Mouse (Mus musculus) lung, postnatal 10 days (tissue): Measurements from ENCODE around the gene Dync1h1.
"Not testable (repeated sequence)": the region's sequence is repeated elsewhere in the genome, so short reads cannot be mapped to it uniquely, and the experiment has no call there.

Experiments
- DNase-seq: peaks from one replicate; pipeline ENCODE4 v3.0.0; 2021

The Dync1h1 gene

DNA sequence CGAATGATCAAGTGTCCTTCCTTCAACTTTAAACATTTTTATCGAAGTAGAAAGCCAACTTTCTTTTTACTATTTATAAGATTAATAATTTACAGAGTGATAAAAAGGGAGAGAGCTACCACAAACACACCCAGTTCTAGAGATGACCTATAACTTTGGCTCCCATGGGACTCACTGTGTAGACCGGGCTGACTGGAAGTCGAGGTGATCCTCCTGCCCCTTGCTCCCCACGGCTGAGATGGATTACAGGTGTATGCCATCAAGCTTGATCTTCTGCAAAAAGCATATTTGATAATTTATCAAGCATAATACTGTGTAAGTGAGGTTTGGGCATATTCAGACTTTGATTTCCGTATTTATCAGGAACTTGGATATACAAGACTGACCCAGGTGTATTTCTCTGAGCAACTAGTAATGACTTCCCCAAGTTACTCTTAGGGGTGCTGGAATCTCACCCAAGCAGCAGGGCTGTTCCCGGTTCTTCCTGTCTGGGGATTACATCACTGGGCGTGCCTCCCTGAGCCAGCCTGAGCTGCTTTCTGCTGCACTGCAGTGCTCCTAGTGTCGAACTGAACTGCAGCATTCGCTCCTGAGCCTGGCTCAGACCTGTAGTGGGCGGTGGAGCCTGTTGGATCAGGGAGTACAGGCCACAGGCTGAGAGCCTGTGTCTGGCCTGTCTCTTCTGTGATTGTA lies 7.4 kb downstream of the Dync1h1 start:
- peak; percentile 81 for DNase-seq

DNA sequence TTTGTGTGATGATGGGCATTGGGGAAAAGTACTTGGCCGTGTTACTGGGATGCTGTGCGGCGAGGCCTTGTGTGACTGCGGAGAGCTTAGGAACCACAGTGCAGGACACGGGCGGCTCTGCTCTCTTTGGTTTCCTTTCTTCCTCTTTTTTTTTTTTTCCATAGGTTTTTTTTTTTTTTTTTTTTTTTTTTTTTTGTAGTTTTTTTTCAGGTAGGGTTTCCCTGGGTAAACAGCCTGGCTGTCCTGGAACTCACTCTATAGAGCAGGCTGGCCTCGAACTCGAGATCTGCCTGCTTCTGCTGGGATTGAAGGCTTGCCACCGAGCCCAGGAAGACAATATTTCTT lies 7.9 kb downstream of the Dync1h1 start:
- no peak for DNase-seq

DNA sequence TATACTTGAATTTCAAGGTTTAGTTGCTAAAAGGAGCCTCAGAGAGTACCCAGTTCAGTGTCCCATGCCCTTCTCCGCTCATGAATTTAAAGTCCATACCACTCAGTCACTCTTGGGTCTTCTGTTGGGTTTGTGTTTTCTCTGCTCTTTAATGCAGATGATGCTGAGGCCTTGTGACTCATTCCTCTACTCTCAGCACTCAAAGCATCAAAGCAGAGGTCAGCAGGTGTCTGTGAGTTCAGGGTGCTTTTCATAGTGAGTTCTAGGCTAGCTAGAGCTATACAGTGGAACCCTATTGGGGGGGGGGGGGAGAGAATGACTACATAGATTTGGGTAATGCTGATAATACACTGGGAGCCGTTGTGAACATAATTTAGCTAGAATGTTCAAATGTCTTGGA lies 9.5 kb downstream of the Dync1h1 start:
- no peak for DNase-seq

DNA sequence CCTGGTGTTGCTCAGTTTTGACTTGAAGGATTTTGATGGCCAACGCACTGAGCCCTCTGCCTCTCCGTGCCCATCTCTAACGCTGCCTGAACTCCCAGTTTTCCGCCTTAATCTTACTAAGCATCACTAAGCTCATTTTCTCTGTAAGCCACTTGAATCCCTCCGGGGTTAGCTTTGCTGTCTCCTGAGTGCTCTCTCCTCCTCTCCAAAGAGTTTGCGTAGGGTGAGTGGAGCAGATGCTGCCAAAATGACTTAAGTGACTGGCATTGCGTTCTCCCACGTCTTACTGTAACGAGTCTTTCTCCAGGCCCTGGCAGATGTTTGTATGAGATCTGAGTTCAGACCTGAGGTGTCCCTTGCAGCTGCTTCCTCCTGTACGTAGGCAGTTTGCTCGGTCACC lies 28.8 kb downstream of the Dync1h1 start:
- no peak for DNase-seq

DNA sequence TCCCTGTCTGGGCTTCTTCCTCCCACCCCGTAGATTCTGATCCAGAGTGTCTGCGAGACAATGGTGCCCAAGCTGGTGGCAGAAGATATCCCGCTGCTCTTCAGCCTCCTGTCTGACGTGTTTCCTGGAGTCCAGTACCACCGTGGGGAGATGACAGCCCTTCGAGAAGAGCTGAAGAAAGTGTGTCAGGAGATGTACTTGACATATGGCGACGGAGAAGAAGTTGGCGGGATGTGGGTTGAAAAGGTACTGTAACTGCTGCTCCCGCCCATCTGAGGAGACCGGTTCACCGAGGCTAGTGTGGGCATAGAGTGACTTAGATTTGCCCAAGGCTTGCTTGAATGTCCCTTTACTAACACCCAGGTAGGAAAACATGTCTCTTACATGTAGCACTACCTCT lies 35.0 kb downstream of the Dync1h1 start:
- no peak for DNase-seq

DNA sequence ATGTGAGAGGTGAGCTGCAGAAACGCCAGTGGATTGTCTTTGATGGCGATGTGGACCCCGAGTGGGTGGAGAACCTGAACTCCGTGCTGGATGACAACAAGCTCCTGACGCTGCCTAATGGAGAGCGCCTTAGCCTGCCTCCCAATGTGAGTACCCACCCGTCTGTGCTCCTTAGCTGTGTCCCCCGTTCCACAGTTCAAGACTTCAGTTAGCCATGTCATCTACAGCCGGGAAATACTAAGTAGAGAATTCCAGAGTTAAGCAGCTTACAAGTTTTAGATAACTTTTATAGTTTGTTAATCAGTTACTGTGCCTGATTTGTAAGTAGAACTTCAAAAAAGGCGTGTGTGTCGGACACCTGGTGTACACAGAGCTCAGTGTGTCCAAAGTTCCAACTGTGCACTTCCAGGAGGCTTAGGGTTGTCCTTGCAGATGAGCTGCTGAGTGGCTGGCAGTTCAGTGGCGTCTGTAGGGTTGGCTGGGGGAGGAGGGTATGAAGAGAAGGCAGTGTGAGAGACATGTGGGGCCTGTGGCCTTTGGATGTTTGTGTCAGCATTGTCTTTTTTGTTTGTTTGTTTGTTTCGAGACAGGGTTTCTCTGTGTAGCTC lies 36.4 kb downstream of the Dync1h1 start:
- DNase-seq, result no peak

DNA sequence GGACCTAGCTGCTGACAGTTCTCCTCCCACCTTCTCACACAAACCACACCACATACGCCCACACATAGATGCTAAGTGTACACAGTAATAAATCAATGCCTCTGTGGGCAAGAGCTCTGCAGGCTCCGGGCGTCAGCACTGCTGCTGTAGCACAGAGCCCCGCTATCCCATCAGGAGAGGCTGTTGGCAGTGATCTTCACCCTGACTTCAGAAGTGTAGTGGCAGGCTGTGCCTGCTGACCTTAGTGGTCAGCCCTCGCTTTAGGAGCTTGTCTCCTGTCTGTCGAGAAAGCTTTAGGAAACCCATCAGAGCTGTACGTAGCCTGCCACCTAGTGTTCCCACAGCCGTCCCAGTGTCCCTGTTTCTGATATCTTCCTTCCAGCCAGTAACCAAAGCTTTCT lies 49.0 kb downstream of the Dync1h1 start:
- no peak for DNase-seq

DNA sequence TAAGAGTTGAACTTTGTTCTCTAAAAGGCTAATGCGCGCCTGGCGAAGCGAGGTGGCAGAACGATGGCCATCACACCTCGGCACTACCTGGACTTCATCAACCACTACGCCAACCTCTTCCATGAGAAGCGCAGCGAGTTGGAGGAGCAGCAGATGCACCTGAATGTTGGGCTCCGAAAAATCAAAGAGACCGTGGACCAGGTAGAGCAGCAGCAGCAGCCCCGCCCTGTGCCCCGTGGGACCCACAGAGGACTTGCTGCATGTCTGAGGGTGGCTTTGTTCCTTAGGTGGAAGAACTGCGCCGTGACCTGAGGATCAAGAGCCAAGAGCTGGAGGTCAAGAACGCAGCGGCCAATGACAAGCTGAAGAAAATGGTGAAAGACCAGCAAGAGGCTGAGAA lies 50.2 kb downstream of the Dync1h1 start:
- DNase-seq, result no peak

DNA sequence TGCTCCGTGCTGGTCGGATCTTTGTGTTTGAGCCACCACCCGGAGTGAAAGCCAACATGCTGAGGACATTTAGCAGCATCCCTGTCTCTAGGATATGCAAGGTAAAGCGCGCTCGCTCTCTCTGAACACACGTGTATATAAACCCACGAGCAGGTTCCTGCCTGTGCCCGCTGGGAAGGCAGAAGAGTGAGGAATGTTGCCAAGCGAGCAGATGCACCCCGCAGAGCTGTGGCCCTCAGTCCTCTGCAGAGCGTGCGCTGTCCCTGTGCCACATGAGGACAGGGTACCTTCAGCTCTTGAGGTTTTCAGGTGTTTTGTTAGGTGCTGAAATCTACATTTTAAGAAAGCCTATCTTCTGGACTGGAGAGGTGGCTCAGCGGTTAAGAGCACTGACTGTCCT lies 60.5 kb downstream of the Dync1h1 start:
- no peak for DNase-seq

DNA sequence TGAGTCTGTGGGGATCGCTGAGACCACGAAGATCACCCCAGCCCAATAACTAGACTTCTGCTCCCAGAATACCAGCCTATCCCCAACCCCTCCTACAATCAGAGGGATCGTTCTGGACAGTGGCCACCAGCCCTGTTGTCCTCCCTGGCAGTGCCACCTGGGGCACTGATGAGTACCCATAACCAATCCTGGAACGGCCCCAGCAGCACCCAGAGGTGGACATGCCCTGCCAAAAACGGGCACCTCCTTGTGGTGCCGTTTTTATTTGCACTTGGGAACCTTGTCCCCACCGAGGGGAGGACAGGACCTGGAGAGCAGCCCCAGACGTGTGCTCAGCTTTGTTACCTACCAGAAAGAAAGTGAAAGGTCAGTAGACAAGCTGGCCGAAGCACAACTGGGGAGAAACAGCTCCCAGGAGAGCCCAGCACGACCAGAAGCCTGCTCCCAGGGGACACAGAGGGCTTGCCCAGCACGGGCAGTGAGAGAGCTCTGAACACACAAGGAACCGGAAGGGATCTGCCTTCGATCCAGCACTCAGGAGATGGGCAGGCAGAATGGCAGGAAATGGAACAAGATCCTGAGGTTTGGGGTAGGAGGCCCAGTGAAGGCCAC lies 66.3 kb downstream of the Dync1h1 start:
- peak; percentile 34 for DNase-seq

DNA sequence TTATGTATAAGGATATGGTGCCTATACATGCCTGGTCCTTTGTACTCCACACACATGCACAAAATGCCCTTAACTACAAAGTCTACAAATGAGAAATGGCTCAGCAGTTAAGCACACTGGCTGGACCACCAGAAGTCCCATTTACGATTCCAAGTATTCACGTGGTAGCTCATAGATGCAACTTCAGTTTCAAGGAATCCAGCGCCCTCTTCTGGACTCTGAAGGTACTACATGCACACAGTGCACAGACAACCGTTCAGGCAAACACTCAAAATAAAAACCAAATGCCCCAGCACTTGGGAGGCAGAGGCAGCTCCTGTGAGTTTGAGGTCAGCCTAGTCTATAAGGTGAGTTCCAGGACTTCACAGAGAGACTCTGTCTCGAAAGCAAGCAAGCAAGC lies 73.0 kb downstream of the Dync1h1 start:
- DNase-seq, result no peak

DNA sequence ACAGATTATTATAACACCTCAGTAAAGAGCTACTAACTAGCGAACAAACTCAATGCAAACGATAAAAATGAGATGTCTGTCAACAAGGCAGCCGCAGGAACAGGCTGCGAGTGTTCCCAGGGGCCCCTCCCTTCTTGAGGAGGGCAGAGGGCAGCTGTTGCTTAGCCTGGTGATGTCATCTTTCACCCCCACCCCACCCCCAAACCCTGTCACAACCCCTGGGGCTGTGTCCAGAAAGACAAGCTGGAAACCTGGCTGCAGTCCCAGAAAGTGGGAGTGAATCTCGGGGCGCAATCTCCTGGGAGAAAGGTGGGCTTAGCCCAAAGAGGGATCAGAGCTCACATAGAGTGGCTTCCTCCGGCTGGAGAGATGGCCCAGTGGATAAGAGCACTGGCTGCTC lies 79.9 kb downstream of the Dync1h1 start:
- DNase-seq, result peak; percentile 68

DNA sequence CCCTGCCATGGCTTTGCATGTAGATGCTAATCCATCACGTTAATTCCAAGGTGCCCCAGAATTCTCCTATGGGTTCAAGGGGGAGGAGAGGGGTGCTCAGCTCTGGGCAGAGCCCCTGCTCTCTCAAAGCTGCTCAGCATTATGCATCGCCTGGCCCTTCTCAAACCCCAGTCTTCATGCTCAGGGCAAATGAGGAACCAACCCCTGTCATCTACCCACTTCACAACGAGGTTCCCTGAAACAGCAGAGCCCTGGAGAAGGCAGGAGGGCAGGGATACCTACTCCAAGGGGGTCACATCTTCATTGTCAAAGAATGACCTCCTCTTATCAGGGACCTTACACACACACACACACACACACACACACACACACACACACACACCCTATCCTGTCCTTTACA lies 80.6 kb downstream of the Dync1h1 start:
- DNase-seq, result no peak

DNA sequence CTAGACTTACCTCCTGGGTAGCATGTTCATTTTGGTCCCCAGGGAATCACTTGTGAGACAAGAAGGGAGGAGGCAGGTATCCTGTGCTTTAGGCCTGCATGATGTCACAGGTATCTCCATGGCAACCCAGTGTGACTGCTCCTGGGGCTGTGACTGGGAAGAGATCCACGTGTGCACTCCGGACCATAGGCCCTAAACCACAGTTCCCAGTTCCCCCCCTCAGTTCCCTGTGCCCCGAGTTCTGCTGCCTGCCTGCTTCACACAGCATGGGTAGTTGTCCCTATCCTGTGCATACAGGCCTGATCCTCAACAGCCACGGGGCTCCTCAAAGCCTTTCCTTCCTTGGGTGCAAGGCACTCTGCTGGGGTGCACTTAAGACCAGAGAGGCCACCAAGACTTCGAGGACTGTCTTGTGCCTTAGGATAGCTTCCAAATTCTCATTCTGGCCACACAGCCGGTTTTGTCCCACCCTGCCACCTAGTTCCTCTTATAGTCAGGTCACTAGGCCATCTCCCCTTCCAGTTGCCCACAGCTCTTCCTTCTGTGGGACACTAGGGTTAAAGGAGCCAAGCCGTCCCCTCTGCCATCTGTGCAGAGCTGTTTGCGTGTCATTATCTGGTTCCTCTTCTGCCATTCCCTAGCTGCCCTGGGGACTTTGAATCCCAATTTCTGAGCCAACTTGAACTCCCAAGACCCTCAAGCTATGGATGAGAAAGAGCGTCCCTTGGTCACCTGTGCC lies 81.5 kb downstream of the Dync1h1 start, which contains the start of gene 1700001K19Rik:
Gene 1700001K19Rik (minus strand): TSS at position 59 of the 739 bp plus-strand sequence.
- DNase-seq, result no peak

DNA sequence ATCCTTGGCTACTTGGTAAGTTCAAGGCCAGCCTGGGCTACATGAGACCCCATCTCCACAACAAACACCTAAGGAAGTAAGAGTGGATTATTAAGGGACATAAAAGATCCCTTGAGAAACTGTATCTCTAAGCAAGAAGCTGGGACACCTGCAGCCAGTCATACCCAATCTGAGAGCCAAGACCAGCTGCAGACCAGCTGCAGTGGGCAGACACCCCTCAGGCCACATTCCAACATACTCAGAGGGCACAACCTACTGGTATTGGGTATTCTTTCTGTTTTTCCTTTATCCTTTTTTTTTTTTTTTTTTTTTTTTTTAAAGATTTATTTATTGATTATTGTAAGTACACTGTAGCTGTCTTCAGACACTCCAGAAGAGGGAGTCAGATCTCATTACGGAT lies 82.3 kb downstream of the Dync1h1 start:
- DNase-seq, result no peak

DNA sequence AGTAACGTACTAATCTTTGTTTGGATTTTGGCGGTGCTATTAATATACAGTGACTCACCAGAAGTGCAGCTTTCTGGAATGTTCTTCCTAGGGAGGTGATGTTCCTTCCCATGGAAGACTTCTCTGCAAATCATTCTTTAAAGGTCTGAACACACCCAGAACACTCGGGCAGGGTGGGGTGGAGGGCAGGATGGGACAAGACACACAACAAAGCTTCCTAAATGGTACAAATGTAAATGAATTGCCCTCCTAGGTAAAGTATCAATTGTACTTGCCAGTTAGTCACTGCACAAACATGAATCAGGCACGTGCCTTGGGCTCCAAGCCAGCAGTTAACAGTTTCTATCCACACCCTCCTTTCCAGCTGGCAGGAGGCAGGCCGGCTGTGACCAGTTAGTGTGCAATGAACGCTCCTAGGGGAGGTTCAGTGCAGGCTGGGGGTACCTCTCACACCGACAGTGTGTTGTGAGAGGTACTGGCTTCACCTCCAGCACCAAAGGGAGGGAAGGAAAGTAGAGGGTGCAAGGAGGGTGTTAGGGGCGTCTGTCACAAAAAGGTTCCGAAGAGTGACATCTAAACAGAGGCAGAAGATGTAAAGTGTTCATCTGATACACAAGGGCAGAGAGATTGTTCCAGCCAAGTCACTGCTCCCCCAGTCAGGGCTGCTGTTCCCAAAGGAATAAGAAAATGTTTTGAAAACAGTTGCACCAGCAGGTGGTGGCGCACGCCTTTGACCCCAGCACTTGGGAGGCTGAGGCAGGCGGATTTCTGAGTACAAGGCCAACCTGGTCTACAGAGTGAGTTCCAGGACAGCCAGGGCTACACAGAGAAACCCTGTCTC lies 86.9 kb downstream of the Dync1h1 start:
- DNase-seq, result peak; percentile 84

DNA sequence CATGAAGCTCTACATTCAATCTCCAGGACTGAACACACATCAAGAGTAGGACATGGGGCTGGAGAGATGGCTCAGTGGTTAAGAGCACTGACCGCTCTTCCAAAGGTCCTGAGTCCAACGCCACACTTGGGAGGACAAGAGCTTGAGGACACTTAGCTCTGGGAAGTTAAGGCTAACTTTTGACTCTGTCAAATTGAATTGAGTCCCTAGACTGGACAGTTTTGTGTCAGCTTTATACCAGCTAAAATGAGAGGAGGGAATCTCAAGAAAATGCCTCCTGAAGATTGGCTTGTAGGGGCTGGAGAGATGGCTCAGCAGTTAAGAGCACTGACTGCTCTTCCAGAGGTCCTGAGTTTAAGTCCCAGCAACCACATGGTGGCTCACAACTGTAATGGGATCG lies 87.7 kb downstream of the Dync1h1 start:
- DNase-seq, result not testable (repeated sequence)

DNA sequence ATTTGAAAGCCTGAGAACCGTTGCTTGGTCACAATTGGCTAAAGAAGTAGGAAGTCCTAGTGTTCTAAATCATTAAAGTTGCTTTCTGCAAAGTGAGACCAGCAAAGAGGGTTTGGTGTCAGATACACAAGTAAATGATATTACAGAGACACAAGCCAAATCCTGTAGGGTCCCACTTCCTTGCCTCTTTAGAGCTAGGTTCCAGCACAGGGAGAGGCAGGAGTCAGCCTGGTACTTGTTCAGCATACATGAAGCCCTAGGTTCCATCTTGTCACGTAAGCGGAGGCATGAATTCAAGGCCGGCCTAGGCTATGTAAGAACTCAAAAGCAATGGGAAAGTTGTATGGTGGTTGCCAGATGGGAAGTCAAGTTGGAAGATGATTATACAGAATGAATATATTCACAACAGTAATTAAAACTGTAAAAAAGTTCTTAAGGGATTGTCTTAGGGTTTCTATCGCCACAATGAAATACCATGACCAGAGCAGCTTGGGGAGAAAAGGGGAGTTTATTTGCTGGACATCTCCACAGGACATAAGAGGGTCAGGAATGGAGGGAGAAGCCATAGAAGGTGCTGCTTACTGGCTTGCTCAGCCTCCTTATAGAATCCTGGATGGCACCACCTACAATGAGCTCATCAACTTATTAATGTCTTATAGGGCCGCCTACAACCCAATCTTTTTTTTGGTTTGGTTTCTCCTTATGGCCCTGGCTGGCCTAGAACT lies 88.8 kb downstream of the Dync1h1 start:
- no peak for DNase-seq

DNA sequence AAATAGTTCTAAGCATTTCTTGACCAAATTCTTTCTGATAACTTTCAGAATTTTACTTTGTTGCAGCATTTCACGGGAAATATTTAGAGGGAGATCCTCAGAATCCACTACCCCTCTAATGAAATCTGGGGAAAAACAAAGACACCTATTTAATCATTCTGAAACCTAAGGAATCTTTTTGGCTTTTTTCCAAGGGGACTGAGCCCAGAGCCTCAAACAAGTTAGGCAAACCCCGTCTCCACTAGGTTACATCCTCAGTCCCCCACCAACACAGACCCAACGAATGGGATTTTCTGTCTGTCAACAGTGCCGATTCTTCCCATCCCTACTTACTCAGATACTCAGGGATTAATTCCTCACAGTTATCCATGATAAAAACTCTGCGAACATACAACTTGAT lies 92.1 kb downstream of the Dync1h1 start:
- DNase-seq, result not testable (repeated sequence)

DNA sequence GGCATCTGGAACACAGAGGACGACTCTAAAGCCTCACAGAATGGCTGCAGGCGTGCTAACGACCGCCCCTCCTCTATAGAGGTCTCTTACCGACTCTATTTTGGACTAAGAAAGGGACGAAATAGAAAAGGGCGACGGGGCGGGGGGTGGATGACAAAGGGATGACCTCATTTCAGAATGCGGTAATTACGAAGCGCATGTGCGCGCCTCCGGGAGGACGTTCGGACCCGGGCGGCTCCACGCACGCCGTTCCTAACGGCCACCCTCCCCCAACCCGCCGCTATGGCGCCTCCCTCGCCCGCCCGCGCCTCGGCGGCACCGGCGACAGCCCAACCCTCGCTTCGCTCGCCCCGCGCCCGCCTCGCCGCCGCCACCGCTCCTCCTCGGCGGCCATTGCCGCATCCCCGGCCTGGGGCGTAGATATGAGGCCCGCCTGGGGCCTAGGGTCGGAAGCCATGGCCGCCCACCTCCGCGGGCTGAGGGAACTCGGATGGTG lies 94.5 kb downstream of the Dync1h1 start:
- DNase-seq, result peak; percentile 71

DNA sequence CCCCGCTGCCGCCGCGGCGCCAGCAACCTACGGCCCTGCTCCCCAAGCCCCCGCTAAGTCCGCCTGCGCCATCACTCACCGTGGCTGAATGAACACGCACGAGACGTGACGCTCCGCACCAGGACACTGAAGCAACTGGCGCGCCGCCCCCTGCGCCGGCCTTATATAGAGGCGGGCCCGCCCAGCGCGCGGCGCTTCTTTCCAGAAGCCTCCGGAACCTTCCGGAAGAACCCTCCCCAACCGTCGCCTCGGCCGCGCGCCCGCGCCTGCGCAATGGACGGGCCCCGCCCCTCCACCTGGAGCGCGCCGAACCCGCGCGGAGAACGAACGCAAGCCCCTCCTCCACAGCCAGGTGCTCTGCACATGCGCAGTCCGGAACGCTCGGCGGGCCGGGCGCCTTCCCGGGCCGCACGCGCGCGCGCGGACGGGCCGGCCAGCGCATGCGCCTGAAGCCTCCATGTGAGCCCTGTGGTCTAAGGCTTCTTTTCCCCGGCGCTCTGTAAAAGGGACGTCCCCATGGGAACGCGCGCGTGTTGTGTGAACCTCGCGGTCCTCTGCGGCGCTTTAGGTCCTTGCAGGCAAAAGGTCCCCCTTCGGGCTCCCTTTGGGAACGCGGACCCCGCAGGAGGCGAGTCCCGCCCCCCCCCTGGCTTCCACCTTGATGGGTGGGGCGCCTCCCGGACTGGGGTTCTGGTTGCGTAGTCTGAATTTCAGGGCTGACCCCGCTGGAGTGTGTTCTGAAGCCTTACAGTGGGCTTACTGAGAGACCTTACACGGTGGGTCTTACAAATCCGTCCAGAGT lies 95.1 kb downstream of the Dync1h1 start:
- peak; percentile 98 for DNase-seq
